Mouse (Mus musculus) CH12.LX (cell line): Measurements from ENCODE around the gene Arhgef3. TPM values are rescaled to one million over a fixed set of nuclear protein-coding genes. Genes with fewer than 3 reads are reported as not detected.

Experiments
- DNase-seq: peaks from one replicate; pipeline ENCODE4 v3.0.0-alpha.2; 2013; ENCODE audit errors: extremely low read depth
- H3K27ac ChIP-seq: 2 replicates; pipeline ENCODE4 v1.5.1; 2012; ENCODE audit warnings: low read depth, mild to moderate bottlenecking, control low read depth, moderate library complexity; ENCODE audit not compliant: insufficient read depth
- H3K27me3 ChIP-seq: replicated peaks from 2 replicates; pipeline ENCODE3; 2012; ENCODE audit warnings: inconsistent platforms
- H3K36me3 ChIP-seq, 2 experiments: replicated peaks in 1 of 2; 2 replicates each; pipeline versions ENCODE3 to v1.6.1; 2012; ENCODE audit warnings: inconsistent platforms in 1 of 2, low read length in 1 of 2, mild to moderate bottlenecking in 1 of 2, mixed read lengths in 1 of 2, moderate library complexity in 1 of 2; ENCODE audit not compliant: control insufficient read depth in 1 of 2, insufficient read depth in 1 of 2
- H3K4me1 ChIP-seq, 2 experiments: 2 replicates each; pipeline ENCODE4 v1.6.1; 2012; ENCODE audit warnings: inconsistent platforms in 1 of 2, moderate library complexity in 1 of 2; ENCODE audit not compliant: insufficient read depth in 2 of 2, control insufficient read depth in 1 of 2
- H3K4me2 ChIP-seq: 2 replicates; pipeline ENCODE4 v1.6.1; 2012; ENCODE audit warnings: low read depth, mild to moderate bottlenecking, control low read depth; ENCODE audit not compliant: poor library complexity, insufficient read depth, severe bottlenecking
- H3K4me3 ChIP-seq, 3 experiments: fragments of 150-350 bp in 1 of 3; sonication (generic) in 1 of 3; replicated peaks in 1 of 3; 2 replicates each; pipeline versions ENCODE3 to v1.5.1; 2011 to 2012; ENCODE audit warnings: low read depth in 2 of 3, low read length in 2 of 3, mild to moderate bottlenecking in 2 of 3, moderate library complexity in 2 of 3, control low read depth in 1 of 3, improper control_type of control experiment in 1 of 3, inconsistent platforms in 1 of 3, mixed read lengths in 1 of 3; ENCODE audit not compliant: poor library complexity in 1 of 3
- H3K79me2 ChIP-seq: replicated peaks from 2 replicates; pipeline ENCODE4 v1.6.1; 2012; ENCODE audit warnings: mild to moderate bottlenecking, moderate library complexity; ENCODE audit not compliant: control insufficient read depth, poor library complexity, insufficient read depth, severe bottlenecking; ENCODE audit errors: extremely low read depth
- H3K9ac ChIP-seq: 2 replicates; pipeline ENCODE4 v1.6.1; 2012; ENCODE audit warnings: low read depth, mild to moderate bottlenecking, control low read depth, moderate library complexity; ENCODE audit not compliant: insufficient read depth
- H3K9me3 ChIP-seq: replicated peaks from 2 replicates; pipeline ENCODE3; 2012; ENCODE audit warnings: low read length, inconsistent platforms, mixed read lengths
- CHD1 ChIP-seq: IDR thresholded peaks from 2 replicates; pipeline ENCODE4 v1.6.1; 2012; ENCODE audit warnings: low read depth, low read length, improper control_type of control experiment, inconsistent platforms
- ELF1 ChIP-seq: IDR thresholded peaks from 2 replicates; pipeline ENCODE4 v1.6.1; 2014; ENCODE audit warnings: low read depth, mild to moderate bottlenecking, inconsistent platforms, low read length, improper control_type of control experiment
- EP300 ChIP-seq: IDR thresholded peaks from 2 replicates; pipeline ENCODE4 v1.6.1; 2011; ENCODE audit warnings: low read length, improper control_type of control experiment
- ETS1 ChIP-seq: conservative IDR thresholded peaks from 2 replicates; pipeline ENCODE4 v1.6.1; 2012; ENCODE audit warnings: low read depth, mild to moderate bottlenecking, inconsistent platforms, low read length, improper control_type of control experiment, moderate library complexity
- GABPA ChIP-seq: IDR thresholded peaks from 2 replicates; pipeline ENCODE4 v1.6.1; 2012; ENCODE audit warnings: low read depth, low read length, improper control_type of control experiment, inconsistent platforms; ENCODE audit not compliant: insufficient replicate concordance
- IRF4 ChIP-seq: IDR thresholded peaks from 2 replicates; pipeline ENCODE4 v1.6.1; 2014; ENCODE audit warnings: low read depth, mild to moderate bottlenecking, inconsistent platforms, low read length, improper control_type of control experiment
- KAT2A ChIP-seq: IDR thresholded peaks from 2 replicates; pipeline ENCODE4 v1.6.1; 2012; ENCODE audit warnings: low read length, improper control_type of control experiment, inconsistent platforms; ENCODE audit not compliant: insufficient replicate concordance
- MAFK ChIP-seq: IDR thresholded peaks from 2 replicates; pipeline ENCODE4 v1.6.1; 2011; ENCODE audit warnings: low read length, improper control_type of control experiment; ENCODE audit not compliant: insufficient replicate concordance
- MAZ ChIP-seq: IDR thresholded peaks from 2 replicates; pipeline ENCODE4 v1.6.1; 2012; ENCODE audit warnings: low read depth, mild to moderate bottlenecking, inconsistent platforms, low read length, improper control_type of control experiment, moderate library complexity
- MYC ChIP-seq: IDR thresholded peaks from 2 replicates; pipeline ENCODE4 v1.6.1; 2011; ENCODE audit warnings: low read depth, mild to moderate bottlenecking, improper control_type of control experiment, low read length
- NELFE ChIP-seq: IDR thresholded peaks from 2 replicates; pipeline ENCODE4 v1.6.1; 2011; ENCODE audit warnings: low read depth, low read length, improper control_type of control experiment
- NRF1 ChIP-seq: IDR thresholded peaks from 2 replicates; pipeline ENCODE4 v1.6.1; 2014; ENCODE audit warnings: low read depth, mild to moderate bottlenecking, inconsistent platforms, low read length, improper control_type of control experiment, moderate library complexity
- POLR2A ChIP-seq: IDR thresholded peaks from 2 replicates; pipeline ENCODE4 v1.6.1; 2011; ENCODE audit warnings: low read depth, mild to moderate bottlenecking, improper control_type of control experiment, low read length
- POLR2AphosphoS2 ChIP-seq: IDR thresholded peaks from 2 replicates; pipeline ENCODE4 v1.6.1; 2011; ENCODE audit warnings: low read depth, low read length, improper control_type of control experiment
- RCOR1 ChIP-seq: conservative IDR thresholded peaks from 2 replicates; pipeline ENCODE4 v1.6.1; 2012; ENCODE audit warnings: low read depth, mild to moderate bottlenecking, inconsistent platforms, low read length, improper control_type of control experiment
- TBP ChIP-seq: conservative IDR thresholded peaks from 2 replicates; pipeline ENCODE4 v1.6.1; 2011; ENCODE audit warnings: low read depth, low read length, improper control_type of control experiment
- TCF12 ChIP-seq: IDR thresholded peaks from 2 replicates; pipeline ENCODE4 v1.6.1; 2014; ENCODE audit warnings: low read depth, mild to moderate bottlenecking, inconsistent platforms, low read length, improper control_type of control experiment
- UBTF ChIP-seq: IDR thresholded peaks from 2 replicates; pipeline ENCODE4 v1.6.1; 2012; ENCODE audit warnings: low read depth, mild to moderate bottlenecking, inconsistent platforms, low read length, improper control_type of control experiment, moderate library complexity
- USF1 ChIP-seq: IDR thresholded peaks from 2 replicates; pipeline ENCODE4 v1.6.1; 2014; ENCODE audit warnings: low read depth, mild to moderate bottlenecking, inconsistent platforms, low read length, improper control_type of control experiment
- ZC3H11A ChIP-seq: IDR thresholded peaks from 2 replicates; pipeline ENCODE4 v1.6.1; 2012; ENCODE audit warnings: low read depth, mild to moderate bottlenecking, inconsistent platforms, low read length, improper control_type of control experiment
- ZKSCAN1 ChIP-seq: IDR thresholded peaks from 2 replicates; pipeline ENCODE4 v1.6.1; 2012; ENCODE audit warnings: low read depth, inconsistent platforms, low read length, improper control_type of control experiment, borderline replicate concordance
- ZNF384 ChIP-seq: IDR thresholded peaks from 2 replicates; pipeline ENCODE4 v1.6.1; 2012; ENCODE audit warnings: low read depth, low read length, improper control_type of control experiment, inconsistent platforms
- dilution Hi-C: fragments of 300-500 bp; cut with MboI; formaldehyde crosslinking; loops from 2 replicates; pipeline ENCODE4 v1.14.3; 2020; ENCODE audit warnings: low sequenced_read_pairs; ENCODE audit not compliant: extremely low pct_unique_long_range_greater_than_20kb, extremely low pct_ligation_motif_present
- in situ Hi-C: fragments of 300-500 bp; cut with MboI; formaldehyde crosslinking; loops from 3 replicates; pipeline ENCODE4 v1.14.3; 2019; ENCODE audit warnings: low sequenced_read_pairs, low pct_ligation_motif_present, low pct_unique_long_range_greater_than_20kb, mixed read lengths
- polyA plus RNA-seq: library from polyadenylated mRNA; unstranded; fragments of >175 nt; gene quantifications from 2 replicates; pipeline ENCODE4 v1.2.1, GENCODE M21; 2012; ENCODE audit warnings: low read depth; ENCODE audit not compliant: insufficient read length
- total RNA-seq, 2 experiments: library from RNA; depleted of rRNA; stranded (reverse); fragments of 300-350 nt in 1 of 2; fragments of >200 nt in 1 of 2; gene quantifications; 2 replicates each; pipeline ENCODE4 v1.2.3; 2012 to 2014

The Arhgef3 gene
- total and polyA plus RNA-seq, 3 experiments = 0.51 to 0.64 (median 0.62) TPM

GRCm38 (mm10) chr14:27341486-27341885, 226.8 kb downstream of the Arhgef3 start (continued):
- TF ChIP-seq RCOR1 = no peak
- no peak for TF ChIP-seq ZNF384
- TF ChIP-seq MAZ = no peak
- TF ChIP-seq POLR2AphosphoS2 = no peak
- no peak for TF ChIP-seq GABPA
- no peak for TF ChIP-seq MYC
- peak; percentile 75 for TF ChIP-seq EP300
- TF ChIP-seq NRF1 = no peak
- no peak for TF ChIP-seq ZKSCAN1
- TF ChIP-seq, all 38 proteins: peak for 9

- dilution Hi-C loops (no loop called here), in situ Hi-C loops (loop anchor here (5.0 kb wide), 1 partner anchor 55 kb away; no protein-coding TSS in a partner anchor)
- H3K27me3 ChIP-seq = peaks cover under 1% of the 10 kb centered on the region
- H3K4me1 ChIP-seq = peaks cover 21 to 40% of the 10 kb centered on the region in 2 experiments
- H3K27ac ChIP-seq = no peak overlapping the region
- H3K9me3 ChIP-seq = no peaks in the 10 kb centered on the region
- no peak overlapping the region for H3K4me3 ChIP-seq
- H3K36me3 ChIP-seq = no peaks in the 10 kb centered on the region
- no peak for DNase-seq
- no peaks in the 10 kb centered on the region for H3K79me2 ChIP-seq
- H3K4me2 ChIP-seq = no peak overlapping the region
- TF ChIP-seq RCOR1 = no peak
- TF ChIP-seq USF1 = no peak
- no peak for TF ChIP-seq TCF12
- no peak for TF ChIP-seq CHD1
- TF ChIP-seq NELFE = no peak
- TF ChIP-seq UBTF = no peak
- TF ChIP-seq ZKSCAN1 = no peak
- TF ChIP-seq ELF1 = no peak
- no peak for TF ChIP-seq ZC3H11A
- TF ChIP-seq GABPA = no peak
- TF ChIP-seq ZNF384 = no peak
- no peak for TF ChIP-seq POLR2AphosphoS2
- no peak for TF ChIP-seq EP300
- TF ChIP-seq MAFK = no peak
- no peak for TF ChIP-seq TBP
- no peak for TF ChIP-seq POLR2A
- TF ChIP-seq ETS1 = no peak
- TF ChIP-seq IRF4 = no peak
- TF ChIP-seq KAT2A = no peak
- H3K9ac ChIP-seq = no peak overlapping the region
These were observed 227.8 kb downstream of the Arhgef3 start for GRCm38 (mm10) chr14:27342451-27342850.
